Mouse (Mus musculus) heart, postnatal 0 days (tissue): Measurements from ENCODE around the gene Usp39. TPM values are rescaled to one million over a fixed set of nuclear protein-coding genes. Genes with fewer than 3 reads are reported as not detected.
A peak's percentile ranks its signal among the peaks of the same experiment; 100 is the strongest.

Source experiments
- ATAC-seq: fragments of 200-750 bp; cut with Nextera tagmentation; 2 replicates; pipeline ENCODE4 v1.8.0; 2017; ENCODE audit warnings: low read depth, moderate number of reproducible peaks, moderate library complexity; ENCODE audit not compliant: insufficient read depth
- DNase-seq: peaks from one replicate; pipeline ENCODE4 v3.0.0-alpha.2; 2016; ENCODE audit warnings: low spot score
- H3K27ac ChIP-seq: fragments of 300-500 bp; sonication (generic); 2 replicates; pipeline ENCODE4 v1.5.1; 2014; ENCODE audit warnings: low read depth, mild to moderate bottlenecking
- H3K27me3 ChIP-seq: fragments of 300-500 bp; sonication (generic); 2 replicates; pipeline ENCODE4 v1.6.1; 2014; ENCODE audit warnings: low read length, mixed read lengths; ENCODE audit not compliant: control insufficient read depth, insufficient read depth
- H3K36me3 ChIP-seq: fragments of 300-500 bp; sonication (generic); replicated peaks from 2 replicates; pipeline ENCODE4 v1.6.1; 2014; ENCODE audit warnings: low read length, mixed read lengths; ENCODE audit not compliant: control insufficient read depth, insufficient read depth
- H3K4me1 ChIP-seq: fragments of 300-500 bp; sonication (generic); 2 replicates; pipeline ENCODE4 v1.6.1; 2014; ENCODE audit warnings: antibody characterized with exemption; ENCODE audit not compliant: control insufficient read depth, insufficient read depth
- H3K4me2 ChIP-seq: fragments of 300-500 bp; sonication (generic); 2 replicates; pipeline ENCODE4 v1.6.1; 2014; ENCODE audit warnings: low read depth, mild to moderate bottlenecking, low read length, moderate library complexity
- H3K4me3 ChIP-seq: fragments of 300-500 bp; sonication (generic); 2 replicates; pipeline ENCODE4 v1.5.1; 2014; ENCODE audit warnings: low read depth, low read length
- H3K9ac ChIP-seq: fragments of 300-500 bp; sonication (generic); replicated peaks from 2 replicates; pipeline ENCODE4 v1.6.1; 2014; ENCODE audit warnings: low read depth, low read length, mixed read lengths
- H3K9me3 ChIP-seq: fragments of 300-500 bp; sonication (generic); replicated peaks from 2 replicates; pipeline ENCODE4 v1.6.1; 2016; ENCODE audit warnings: low read length; ENCODE audit not compliant: control insufficient read depth
- CTCF ChIP-seq: IDR thresholded peaks from 2 replicates; pipeline ENCODE4 v1.5.1; 2016; ENCODE audit warnings: antibody characterized with exemption, control low read depth, low read depth
- EP300 ChIP-seq: IDR thresholded peaks from 2 replicates; pipeline ENCODE4 v1.6.1; 2016; ENCODE audit warnings: antibody characterized with exemption, low read depth
- WGBS: fragments of 180-500 bp; shearing (Covaris S2); extraction: QIAGEN DNeasy Blood & Tissue Kit; methylation state at CpG from one replicate; pipeline ENCODE4 v1.1.7; 2014; 5-methylcytosine and 5-hydroxymethylcytosine counted together
- polyA plus RNA-seq: library from polyadenylated mRNA; unstranded; fragments of >200 nt; fragmentation: Nextera tagmentation; extraction: Ambion mirVana; gene quantifications from 2 replicates; pipeline ENCODE4 v1.2.1, GENCODE M21; 2015
- total RNA-seq: library from RNA; depleted of rRNA; stranded (reverse); fragments of >200 nt; gene quantifications from 2 replicates; pipeline ENCODE4 v1.2.3, GENCODE M21; 2014; ENCODE audit warnings: low replicate concordance

The Usp39 gene
- total and polyA plus RNA-seq, 2 experiments from 2014 or later: 16.9 to 50.9 TPM

DNA sequence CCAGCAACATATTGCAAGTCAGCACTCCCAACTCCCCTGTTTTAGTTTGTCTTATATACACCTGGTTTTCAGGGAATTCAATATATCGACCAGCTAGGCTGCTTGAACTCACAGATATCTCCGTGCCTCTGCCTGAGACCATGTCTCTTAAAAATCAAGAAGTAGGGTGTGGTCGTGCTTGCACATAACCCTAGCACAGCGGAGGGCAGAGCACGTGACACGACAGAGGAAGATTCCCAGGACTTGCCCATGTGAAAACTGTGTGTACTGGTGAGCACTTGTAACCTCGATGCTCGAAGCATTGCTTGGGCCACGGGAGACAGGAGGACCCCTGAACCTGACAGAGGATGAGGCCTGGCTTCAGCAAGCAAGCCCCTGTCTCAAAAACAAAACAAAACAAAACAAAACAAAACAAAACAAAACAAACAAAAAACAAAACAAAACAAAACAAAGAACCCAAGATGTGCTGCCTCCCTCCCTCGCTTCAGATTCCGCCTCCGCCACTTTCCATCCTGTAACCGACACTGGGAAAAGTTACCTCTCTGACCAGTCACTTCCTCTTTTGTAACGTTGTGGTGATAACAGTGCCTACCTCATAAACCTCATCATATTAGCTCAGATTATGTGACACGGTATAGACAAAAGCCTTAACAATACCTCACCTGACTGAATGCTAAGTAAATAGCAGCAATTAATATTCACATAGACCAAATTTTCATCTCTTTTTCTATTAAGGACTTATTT lies 30.0 kb upstream of the Usp39 start:
- Histone ChIP-seq H3K9ac (no peak overlapping the region), H3K4me2 (no peak overlapping the region), H3K36me3 (0 out of 2 replicates have a peak, but pooled peaks cover 5% of the 10 kb centered on the region), H3K4me1 (peaks cover 39% of the 10 kb centered on the region), H3K27ac (no peak overlapping the region), H3K27me3 (no peaks in the 10 kb centered on the region), H3K4me3 (no peak overlapping the region), H3K9me3 (no peaks in the 10 kb centered on the region)
- TF ChIP-seq EP300 (no peak), CTCF (no peak)
- no peak for DNase-seq
- ATAC-seq: no peak
- 65% methylated on average over 15 of the region's 15 CpGs for WGBS

DNA sequence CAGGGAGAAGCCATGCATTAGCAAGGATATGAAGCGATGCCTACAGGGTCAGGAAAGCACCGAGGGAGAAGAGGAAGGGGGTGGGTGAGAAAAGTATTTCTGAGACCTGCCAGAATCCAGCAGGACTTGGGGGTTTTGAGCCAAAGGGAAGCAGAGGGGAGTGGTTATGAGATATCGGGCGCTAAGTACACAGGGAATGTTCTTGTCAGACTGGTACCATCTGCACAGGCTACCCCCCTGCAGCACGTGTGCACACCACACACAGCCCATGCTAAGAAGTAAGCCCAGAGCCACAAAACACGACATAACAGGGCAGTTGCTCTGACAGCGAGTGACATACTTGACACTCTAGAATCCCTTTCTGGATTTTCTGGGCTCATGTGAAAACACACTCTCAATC lies 29.2 kb upstream of the Usp39 start:
- H3K9ac ChIP-seq: no peak overlapping the region
- H3K4me1 ChIP-seq: peaks cover 31% of the 10 kb centered on the region
- 0 out of 2 replicates have a peak, but pooled peaks cover 7% of the 10 kb centered on the region for H3K36me3 ChIP-seq
- no peak overlapping the region for H3K4me3 ChIP-seq
- H3K27ac ChIP-seq: peak overlapping the region; percentile 1; the same call in 1 of the 2 replicates
- H3K9me3 ChIP-seq: no peaks in the 10 kb centered on the region
- peak; percentile 50 for DNase-seq
- no peak overlapping the region for H3K4me2 ChIP-seq
- 49% methylated on average over 7 of the region's 7 CpGs for WGBS
- H3K27me3 ChIP-seq: no peaks in the 10 kb centered on the region
- TF ChIP-seq CTCF: no peak
- no peak for TF ChIP-seq EP300
- ATAC-seq: no peak

DNA sequence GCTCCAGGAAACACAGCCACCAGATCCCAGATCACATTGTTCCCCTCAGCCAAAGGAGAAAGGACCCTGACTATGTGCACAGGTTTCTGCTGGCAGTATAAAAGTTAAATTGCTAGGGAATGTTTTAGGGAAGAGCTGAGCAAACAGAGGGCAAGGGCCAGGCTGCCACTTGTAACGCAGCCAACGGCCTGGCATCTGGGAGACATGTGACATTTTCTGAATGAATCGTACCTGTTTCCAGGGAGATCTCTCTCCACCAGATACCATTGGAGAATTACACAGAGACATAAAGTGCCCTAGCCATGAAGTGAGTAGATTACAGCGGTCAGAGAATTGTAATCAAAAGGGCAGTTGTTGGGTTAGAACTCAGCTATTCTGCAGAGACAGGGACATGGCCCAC lies 28.2 kb upstream of the Usp39 start:
- DNase-seq: no peak
- WGBS: 59% methylated on average over 4 of the region's 4 CpGs
- Histone ChIP-seq H3K27ac (peak overlapping the region; percentile 16), H3K4me1 (peaks cover 31% of the 10 kb centered on the region), H3K27me3 (no peaks in the 10 kb centered on the region), H3K9ac (no peak overlapping the region), H3K9me3 (no peaks in the 10 kb centered on the region), H3K4me2 (no peak overlapping the region), H3K36me3 (0 out of 2 replicates have a peak, but pooled peaks cover 11% of the 10 kb centered on the region), H3K4me3 (no peak overlapping the region)
- TF ChIP-seq EP300 (no peak), CTCF (no peak)
- ATAC-seq: no peak

DNA sequence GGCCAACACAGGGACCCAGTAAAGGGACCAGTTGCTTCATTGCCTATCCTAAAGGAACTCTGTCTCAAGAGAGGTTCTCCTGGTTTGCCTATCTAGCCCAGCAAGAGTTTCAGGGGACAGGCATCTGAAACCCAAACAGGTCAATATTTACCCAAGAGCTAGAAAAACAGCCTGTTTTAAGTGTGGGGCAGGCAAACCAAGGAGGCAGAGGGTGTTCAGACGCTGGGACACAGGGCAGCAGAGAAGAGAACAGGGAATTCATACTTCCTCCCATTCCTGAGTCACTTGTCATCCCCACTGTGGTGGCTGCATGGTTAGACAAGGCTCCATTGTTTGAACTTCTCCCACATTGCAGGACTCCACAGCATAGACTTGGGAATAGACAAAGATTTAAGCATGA lies 26.6 kb upstream of the Usp39 start:
- Histone ChIP-seq H3K4me2 (no peak overlapping the region), H3K4me3 (no peak overlapping the region), H3K9ac (no peak overlapping the region), H3K36me3 (0 out of 2 replicates have a peak, but pooled peaks cover 11% of the 10 kb centered on the region), H3K27me3 (no peaks in the 10 kb centered on the region), H3K4me1 (peaks cover 31% of the 10 kb centered on the region), H3K9me3 (no peaks in the 10 kb centered on the region), H3K27ac (peak overlapping the region; percentile 75)
- ATAC-seq (no peak), DNase-seq (no peak)
- 35% methylated on average over 1 of the region's 1 CpGs for WGBS
- TF ChIP-seq EP300 (no peak), CTCF (no peak)

GRCm38 (mm10) chr6:72371147-72371546 lies 26.2 kb upstream of the Usp39 start:
- Histone ChIP-seq H3K4me2 (no peak overlapping the region), H3K9me3 (no peaks in the 10 kb centered on the region), H3K4me1 (peaks cover 31% of the 10 kb centered on the region), H3K9ac (no peak overlapping the region), H3K4me3 (no peak overlapping the region), H3K27me3 (no peaks in the 10 kb centered on the region), H3K27ac (peak overlapping the region; percentile 75), H3K36me3 (0 out of 2 replicates have a peak, but pooled peaks cover 10% of the 10 kb centered on the region)
- ATAC-seq (peak; percentile 58), DNase-seq (peak; percentile 48)
- 41% methylated on average over 5 of the region's 5 CpGs for WGBS
- no peak for TF ChIP-seq EP300
- TF ChIP-seq CTCF: no peak

GRCm38 (mm10) chr6:72370091-72370490 lies 25.1 kb upstream of the Usp39 start:
- Histone ChIP-seq H3K4me3 (no peak overlapping the region), H3K9me3 (no peaks in the 10 kb centered on the region), H3K27me3 (no peaks in the 10 kb centered on the region), H3K9ac (no peak overlapping the region), H3K36me3 (0 out of 2 replicates have a peak, but pooled peaks cover 6% of the 10 kb centered on the region), H3K4me2 (no peak overlapping the region), H3K27ac (no peak overlapping the region; the same call in 1 of the 2 replicates), H3K4me1 (peaks cover 31% of the 10 kb centered on the region)
- no peak for ATAC-seq
- no peak for DNase-seq
- TF ChIP-seq CTCF (no peak), EP300 (no peak)
- 70% methylated on average over 12 of the region's 12 CpGs for WGBS
